26 mouse cellular contexts compared by ENCODE assay signal in the genomic region with DNA sequence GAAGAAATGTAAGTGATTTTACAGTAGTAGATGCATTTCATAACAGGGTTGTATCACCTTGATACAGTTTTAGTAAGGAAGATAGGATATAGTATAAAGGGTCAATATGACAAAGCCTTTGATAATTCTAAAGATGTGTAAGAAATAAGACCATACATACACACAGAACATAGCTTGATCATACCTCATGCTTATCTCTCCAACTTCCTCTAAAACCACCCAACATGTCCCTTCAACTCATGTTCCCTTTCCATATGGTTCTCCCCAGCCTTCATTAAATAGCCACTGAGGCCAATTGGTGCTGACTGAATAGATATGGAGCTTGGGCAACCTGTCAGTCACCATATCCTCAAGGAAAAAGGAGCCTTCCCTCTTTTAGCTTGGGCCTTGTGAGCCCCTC.
"Had no signal": no experiment of that assay in that cellular context is flagged by ENCODE, and none has a peak within 500 bp of the region (broad histone marks: within the 10 kb centered on the region; RNA-seq: fewer than 3 reads in every experiment).

No protein-coding gene starts in this region.

- H3K4me3 ChIP-seq: heart, embryonic 10.5 days; heart, embryonic 12.5 days; hindbrain, embryonic 10.5 days; hindbrain, embryonic 12.5 days; intestine, embryonic 15.5 days; layer of hippocampus, adult 2 months; left cerebral cortex, adult 2 months; limb, embryonic 10.5 days; limb, embryonic 12.5 days; liver, embryonic 13.5 days; liver, embryonic 15.5 days had no signal

- H3K36me3 ChIP-seq: hindbrain, embryonic 12.5 days; intestine, embryonic 15.5 days; liver, embryonic 13.5 days; liver, embryonic 15.5 days had no signal

- H3K27me3 ChIP-seq: heart, embryonic 12.5 days; hindbrain, embryonic 12.5 days; intestine, embryonic 15.5 days; limb, embryonic 12.5 days; liver, embryonic 13.5 days; liver, embryonic 15.5 days had no signal

- ATAC-seq: hindbrain, embryonic 16.5 days; inflammation-experienced regulatory T-cells, adult 6 months; intestine, embryonic 15.5 days; intestine, postnatal 0 days had no signal

- H3K9ac ChIP-seq: heart, embryonic 12.5 days; hindbrain, embryonic 12.5 days; hindbrain, embryonic 14.5 days; intestine, embryonic 15.5 days; limb, embryonic 12.5 days; liver, embryonic 13.5 days; liver, embryonic 15.5 days had no signal

- H3K27ac ChIP-seq: heart, embryonic 10.5 days; hindbrain, embryonic 10.5 days; hindbrain, embryonic 12.5 days; hindbrain, embryonic 14.5 days; intestine, embryonic 15.5 days; layer of hippocampus, adult 2 months; left cerebral cortex, adult 2 months; limb, embryonic 10.5 days; limb, embryonic 12.5 days; liver, embryonic 13.5 days; liver, embryonic 15.5 days had no signal

- H3K4me2 ChIP-seq: heart, embryonic 12.5 days; hindbrain, embryonic 12.5 days; hindbrain, embryonic 14.5 days; intestine, embryonic 15.5 days; limb, embryonic 12.5 days; liver, embryonic 11.5 days; liver, embryonic 13.5 days; liver, embryonic 15.5 days had no signal

- H3K9me3 ChIP-seq: heart, embryonic 10.5 days; heart, embryonic 12.5 days; hindbrain, embryonic 10.5 days; hindbrain, embryonic 12.5 days; intestine, embryonic 15.5 days; limb, embryonic 10.5 days; limb, embryonic 12.5 days; liver, embryonic 13.5 days; liver, embryonic 15.5 days had no signal

- DNase-seq: gastrocnemius, postnatal 14 days; heart, adult 18-20 months; heart, postnatal 10 days; heart, postnatal 4 days; kidney, adult 18-20 months; kidney, adult 8-10 months; kidney, postnatal 10 days; kidney, postnatal 25 days; kidney, postnatal 4 days; liver; liver, embryonic 13.5 days had no signal
